Mouse (Mus musculus) erythroblast, embryonic 14.5 days (primary cell): Measurements from ENCODE around the gene Pde8b.

Experiments used
- GATA1 ChIP-seq: IDR thresholded peaks from 2 replicates; pipeline ENCODE4 v1.6.1; 2012; ENCODE audit warnings: low read length, inconsistent platforms, mixed read lengths
- TAL1 ChIP-seq: IDR thresholded peaks from 3 replicates; pipeline ENCODE4 v1.6.1; 2012; ENCODE audit warnings: low read length, inconsistent platforms, mixed read lengths

- TF ChIP-seq TAL1 (no peak), GATA1 (no peak)
These were observed 216.0 kb downstream of the Pde8b start for GRCm38 (mm10) chr13:95034094-95034493.
